ENCODE assay signal across 28 mouse cellular contexts in the genomic region with DNA sequence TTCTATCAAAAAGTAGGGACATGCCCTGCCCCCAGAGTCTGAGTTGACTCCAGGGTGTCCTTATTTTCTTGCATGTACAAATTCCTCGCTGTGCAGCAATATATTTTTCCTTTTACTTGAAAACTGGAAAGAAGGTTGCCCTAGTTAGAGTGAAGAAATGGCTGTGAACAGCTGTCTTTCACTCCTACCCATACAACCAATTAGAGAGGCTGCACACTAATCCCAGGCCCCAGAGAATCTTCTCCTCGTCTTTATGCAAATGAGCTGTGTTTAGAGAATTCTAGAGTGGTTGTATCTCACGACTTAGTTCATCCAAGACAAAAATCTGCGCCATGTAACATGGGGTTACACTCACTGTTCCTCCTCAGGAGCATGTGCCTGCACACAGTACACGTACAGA. TPM values are rescaled to one million over a fixed set of nuclear protein-coding genes. Genes with fewer than 3 reads are reported as not detected.
DNase-seq lines count a peak whose midpoint lies in the region; ATAC-seq and TF ChIP-seq lines count a peak whose summit lies in the region.
"Had no signal": no experiment of that assay in that cellular context is flagged by ENCODE, and none has a peak within 500 bp of the region (broad histone marks: within the 10 kb centered on the region; RNA-seq: fewer than 3 reads in every experiment).

No protein-coding gene starts in this region.

- no peak overlapping the region for H3K4me2 ChIP-seq in hindbrain, postnatal 0 days (ENCODE audit: low read depth, low read length)
- no peak overlapping the region for H3K4me2 ChIP-seq in midbrain, embryonic 16.5 days (ENCODE audit: low read length)
- H3K4me2 ChIP-seq: forebrain, embryonic 13.5 days; heart, embryonic 13.5 days; limb, embryonic 13.5 days; liver, embryonic 11.5 days; lung, embryonic 15.5 days; midbrain, embryonic 11.5 days had no signal

- 57% methylated on average over 5 of the region's 5 CpGs for WGBS in hindbrain, postnatal 0 days
- WGBS in hindbrain, embryonic 10.5 days, result 71% methylated on average over 5 of the region's 5 CpGs
- WGBS in midbrain, embryonic 16.5 days, result 59% methylated on average over 5 of the region's 5 CpGs
- WGBS in midbrain, embryonic 10.5 days, result 70% methylated on average over 5 of the region's 5 CpGs

- DNase-seq in hindbrain, postnatal 0 days (ENCODE audit: low spot score), result peak; percentile 5
- no peak for DNase-seq in hindbrain, embryonic 10.5 days (ENCODE audit: low spot score)
- no peak for DNase-seq in midbrain, embryonic 10.5 days (ENCODE audit: low spot score)
- DNase-seq in left cerebral cortex, adult 9 months (ENCODE audit: low spot score in 2 of 2), result peak; percentile 28 to 34
- DNase-seq in urinary bladder, postnatal 14 days (ENCODE audit: low spot score), result no peak
- DNase-seq: adrenal gland, adult 8-10 months; B cell, adult 2 months; cerebellum, adult 8-10 months; cerebellum, postnatal 36 days; heart, postnatal 10 days; kidney, postnatal 14 days; right cerebral cortex, postnatal 4 days; thymus, adult 2 months; thymus, postnatal 4 days had no signal

- H3K27me3 ChIP-seq in hindbrain, postnatal 0 days (ENCODE audit: insufficient read depth, low read length), result no peaks in the 10 kb centered on the region
- H3K27me3 ChIP-seq in hindbrain, embryonic 10.5 days (ENCODE audit: insufficient read depth, poor library complexity, severe bottlenecking), result no peaks in the 10 kb centered on the region
- H3K27me3 ChIP-seq in midbrain, embryonic 16.5 days (ENCODE audit: control insufficient read depth, insufficient read depth, low read depth, low read length), result no peaks in the 10 kb centered on the region
- H3K27me3 ChIP-seq in midbrain, embryonic 10.5 days (ENCODE audit: low read depth, poor library complexity, severe bottlenecking), result no peaks in the 10 kb centered on the region
- H3K27me3 ChIP-seq: forebrain, embryonic 13.5 days; heart, embryonic 13.5 days; limb, embryonic 13.5 days; lung, embryonic 15.5 days had no signal

- ATAC-seq in hindbrain, postnatal 0 days, result no peak
- no peak for ATAC-seq in midbrain, embryonic 16.5 days
- ATAC-seq: forebrain, embryonic 13.5 days; intestine, postnatal 0 days had no signal

- H3K4me1 ChIP-seq in hindbrain, postnatal 0 days (ENCODE audit: insufficient read depth, low read length), result no peaks in the 10 kb centered on the region
- H3K4me1 ChIP-seq in hindbrain, embryonic 10.5 days (replicated peaks), result no peaks in the 10 kb centered on the region
- peaks cover 12% of the 10 kb centered on the region for H3K4me1 ChIP-seq in midbrain, embryonic 16.5 days (ENCODE audit: control insufficient read depth, insufficient read depth, low read length)
- no peaks in the 10 kb centered on the region for H3K4me1 ChIP-seq in midbrain, embryonic 10.5 days
- H3K4me1 ChIP-seq: heart, embryonic 13.5 days; limb, embryonic 13.5 days; lung, embryonic 15.5 days had no signal

- TF ChIP-seq CTCF in hindbrain, postnatal 0 days (IDR thresholded peaks at IDR 0.05; ENCODE audit: low read depth), result no peak

- H3K9ac ChIP-seq in hindbrain, postnatal 0 days (replicated peaks; ENCODE audit: low read length), result no peak overlapping the region
- no peak overlapping the region for H3K9ac ChIP-seq in midbrain, embryonic 16.5 days (ENCODE audit: low read depth, low read length)
- H3K9ac ChIP-seq: forebrain, embryonic 13.5 days; heart, embryonic 13.5 days; limb, embryonic 13.5 days; lung, embryonic 15.5 days had no signal

- H3K27ac ChIP-seq in hindbrain, postnatal 0 days, result no peak overlapping the region
- no peak overlapping the region for H3K27ac ChIP-seq in hindbrain, embryonic 10.5 days
- H3K27ac ChIP-seq in midbrain, embryonic 16.5 days (ENCODE audit: low read length), result peak overlapping the region; percentile 5; the same call in 1 of the 2 replicates
- H3K27ac ChIP-seq in midbrain, embryonic 10.5 days (replicated peaks), result no peak overlapping the region
- H3K27ac ChIP-seq: forebrain, embryonic 13.5 days; heart, embryonic 13.5 days; limb, embryonic 13.5 days; lung, embryonic 15.5 days; stomach, postnatal 0 days had no signal

- no peaks in the 10 kb centered on the region for H3K9me3 ChIP-seq in hindbrain, postnatal 0 days (ENCODE audit: low read length)
- no peaks in the 10 kb centered on the region for H3K9me3 ChIP-seq in hindbrain, embryonic 10.5 days
- H3K9me3 ChIP-seq in midbrain, embryonic 16.5 days (replicated peaks; ENCODE audit: control insufficient read depth, low read length, poor library complexity, severe bottlenecking), result no peaks in the 10 kb centered on the region
- H3K9me3 ChIP-seq in midbrain, embryonic 10.5 days (replicated peaks), result no peaks in the 10 kb centered on the region
- H3K9me3 ChIP-seq: forebrain, embryonic 13.5 days; heart, embryonic 13.5 days; limb, embryonic 13.5 days; lung, embryonic 15.5 days had no signal

- H3K4me3 ChIP-seq in hindbrain, postnatal 0 days (ENCODE audit: low read length), result no peak overlapping the region
- no peak overlapping the region for H3K4me3 ChIP-seq in hindbrain, embryonic 10.5 days
- no peak overlapping the region for H3K4me3 ChIP-seq in midbrain, embryonic 16.5 days (ENCODE audit: low read depth, low read length)
- H3K4me3 ChIP-seq in midbrain, embryonic 10.5 days, result no peak overlapping the region
- H3K4me3 ChIP-seq: forebrain, embryonic 13.5 days; heart, embryonic 13.5 days; limb, embryonic 13.5 days; lung, embryonic 15.5 days had no signal

- no peaks in the 10 kb centered on the region for H3K36me3 ChIP-seq in hindbrain, postnatal 0 days (ENCODE audit: insufficient read depth, low read length)
- no peaks in the 10 kb centered on the region for H3K36me3 ChIP-seq in hindbrain, embryonic 10.5 days
- H3K36me3 ChIP-seq in midbrain, embryonic 16.5 days (ENCODE audit: control insufficient read depth, insufficient read depth, low read length), result no peaks in the 10 kb centered on the region
- H3K36me3 ChIP-seq in midbrain, embryonic 10.5 days, result no peaks in the 10 kb centered on the region
- H3K36me3 ChIP-seq: heart, embryonic 13.5 days; limb, embryonic 13.5 days; lung, embryonic 15.5 days had no signal

RNA-seq across cellular contexts. Expression of a gene that starts 53.7 kb away (rescaled TPM):
- total RNA-seq in hindbrain, postnatal 0 days (2014; rRNA removed), result 1.0 and 1.6 TPM in 2 replicates
- 0.30 and 0.32 TPM in 2 replicates for polyA plus RNA-seq in hindbrain, postnatal 0 days (2015; fragmentation: Nextera tagmentation; extraction: Ambion mirVana)
- 0.34 and 0.41 TPM in 2 replicates for polyA plus RNA-seq in hindbrain, embryonic 10.5 days (2016; fragmentation: Nextera tagmentation; extraction: Ambion mirVana)
- 0.28 and 0.31 TPM in 2 replicates for polyA plus RNA-seq in midbrain, embryonic 16.5 days (2015; fragmentation: Nextera tagmentation; extraction: Ambion mirVana)
- 0.02 and 0.04 TPM in 2 replicates for polyA plus RNA-seq in midbrain, embryonic 10.5 days (2016; fragmentation: Nextera tagmentation; extraction: Ambion mirVana)
- total RNA-seq: ES-E14; gastrocnemius, adult 8-10 months; heart, postnatal 10 days; megakaryocyte progenitor cell, adult 5-6 weeks; monocyte, adult 5-6 weeks had no signal
- polyA plus RNA-seq: liver, embryonic 11.5 days; spleen, adult 2 months had no signal

Comparison
In these comparisons a context has a peak if more than half of its experiments do, and no peak if none do; other contexts are left out.
1. DNase-seq: peak in hindbrain, postnatal 0 days (single experiment) and left cerebral cortex, adult 9 months (2 of 2); none in hindbrain, embryonic 10.5 days (single experiment), midbrain, embryonic 10.5 days (single experiment) and urinary bladder, postnatal 14 days (single experiment).